Mouse (Mus musculus): Measurements from ENCODE around the gene Gm867. TPM values are rescaled to one million over a fixed set of nuclear protein-coding genes. Genes with fewer than 3 reads are reported as not detected.

Gene Gm867
- total and polyA plus RNA-seq, 2 experiments from 2014 or later: 0.31 TPM; not detected in 1

DNA sequence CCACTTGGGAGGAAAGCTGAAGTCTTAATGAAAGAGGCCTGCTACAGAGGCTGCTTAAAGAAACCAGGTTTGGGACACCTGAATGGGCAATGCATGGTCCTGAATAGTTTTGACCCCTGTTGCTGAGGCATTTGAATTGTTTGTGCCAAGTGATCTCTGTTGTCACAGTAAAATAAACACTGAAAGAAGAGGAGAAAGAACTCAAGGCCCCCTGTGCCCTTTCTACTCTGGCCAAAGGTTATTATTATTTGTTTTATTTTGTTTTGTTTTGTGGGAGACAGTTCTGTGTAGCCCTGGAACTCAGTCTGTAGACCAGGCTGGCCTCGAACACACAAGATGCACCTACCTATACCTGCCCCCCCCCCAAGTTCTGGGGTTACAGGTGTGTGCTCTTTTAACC lies 5.5 kb downstream of the Gm867 start:
- TF ChIP-seq CTCF (IDR thresholded peaks at IDR 0.05; ENCODE audit: low read depth): no peak
- TF ChIP-seq EP300 (IDR thresholded peaks at IDR 0.05; ENCODE audit: low read depth): no peak
- DNase-seq (ENCODE audit: low spot score) (no peak), ATAC-seq (ENCODE audit: insufficient read depth, low read depth) (no peak)
- Histone ChIP-seq H3K4me1 (ENCODE audit: control insufficient read depth, insufficient read depth) (peaks cover 31% of the 10 kb centered on the region), H3K9me3 (replicated peaks; ENCODE audit: control insufficient read depth, low read length) (no peaks in the 10 kb centered on the region), H3K27ac (ENCODE audit: low read depth) (peak overlapping the region; percentile 91; the same call in 1 of the 2 replicates), H3K4me2 (ENCODE audit: low read depth, low read length) (peak overlapping the region; percentile 59), H3K4me3 (ENCODE audit: low read depth, low read length) (no peak overlapping the region), H3K36me3 (replicated peaks; ENCODE audit: control insufficient read depth, insufficient read depth, low read length) (no peaks in the 10 kb centered on the region), H3K27me3 (ENCODE audit: control insufficient read depth, insufficient read depth, low read length) (no peaks in the 10 kb centered on the region; the same call in 1 of the 2 replicates), H3K9ac (replicated peaks; ENCODE audit: low read depth, low read length) (peak overlapping the region; percentile 78; the same call in 1 of the 2 replicates)
- WGBS: 77% methylated on average over 1 of the region's 1 CpGs

- Histone ChIP-seq H3K27ac (ENCODE audit: low read depth) (peak within 1 kb of the TSS; percentile 76), H3K27me3 (ENCODE audit: control insufficient read depth, insufficient read depth, low read length) (no peaks in the 10 kb centered on the region; the same call in 1 of the 2 replicates), H3K36me3 (replicated peaks; ENCODE audit: control insufficient read depth, insufficient read depth, low read length) (0 out of 2 replicates have a peak, but pooled peaks cover 3% of the 10 kb centered on the region), H3K4me2 (ENCODE audit: low read depth, low read length) (peak within 1 kb of the TSS; percentile 98), H3K4me3 (ENCODE audit: low read depth, low read length) (peak within 1 kb of the TSS; percentile 60), H3K9me3 (replicated peaks; ENCODE audit: control insufficient read depth, low read length) (no peaks in the 10 kb centered on the region), H3K4me1 (ENCODE audit: control insufficient read depth, insufficient read depth) (peaks cover 28% of the 10 kb centered on the region), H3K9ac (replicated peaks; ENCODE audit: low read depth, low read length) (peak within 1 kb of the TSS; percentile 77)
- ATAC-seq (ENCODE audit: insufficient read depth, low read depth): no peak
- no peak for DNase-seq (ENCODE audit: low spot score)
- WGBS: 50% methylated on average over 6 of the region's 6 CpGs
- TF ChIP-seq EP300 (IDR thresholded peaks at IDR 0.05; ENCODE audit: low read depth) (no peak), CTCF (IDR thresholded peaks at IDR 0.05; ENCODE audit: low read depth) (no peak)
Measured at GRCm38 (mm10) chr10:75932891-75933290, 7.6 kb downstream of the Gm867 start, which contains the start of gene Chchd10. TSS of gene Chchd10 (plus strand) at chr10:75933130.

- ATAC-seq (ENCODE audit: insufficient read depth, low read depth) (peak; percentile 57), DNase-seq (ENCODE audit: low spot score) (peak; percentile 48)
- Histone ChIP-seq H3K4me1 (ENCODE audit: control insufficient read depth, insufficient read depth) (peaks cover 28% of the 10 kb centered on the region), H3K9ac (replicated peaks; ENCODE audit: low read depth, low read length) (peak overlapping the region; percentile 77), H3K4me2 (ENCODE audit: low read depth, low read length) (peak overlapping the region; percentile 98), H3K36me3 (replicated peaks; ENCODE audit: control insufficient read depth, insufficient read depth, low read length) (peaks cover 10% of the 10 kb centered on the region; the same call in 1 of the 2 replicates), H3K9me3 (replicated peaks; ENCODE audit: control insufficient read depth, low read length) (no peaks in the 10 kb centered on the region), H3K27ac (ENCODE audit: low read depth) (peak overlapping the region; percentile 76), H3K27me3 (ENCODE audit: control insufficient read depth, insufficient read depth, low read length) (no peaks in the 10 kb centered on the region; the same call in 1 of the 2 replicates), H3K4me3 (ENCODE audit: low read depth, low read length) (peak overlapping the region; percentile 60)
- WGBS: under 1% methylated on average over 44 of the region's 44 CpGs
- TF ChIP-seq EP300 (IDR thresholded peaks at IDR 0.05; ENCODE audit: low read depth) (no peak), CTCF (IDR thresholded peaks at IDR 0.05; ENCODE audit: low read depth) (no peak)
Measured at GRCm38 (mm10) chr10:75932081-75932678, 8.3 kb downstream of the Gm867 start.

GRCm38 (mm10) chr10:75931311-75931710 lies 9.2 kb downstream of the Gm867 start:
- Histone ChIP-seq H3K9ac (replicated peaks; ENCODE audit: low read depth, low read length) (no peak overlapping the region), H3K4me1 (ENCODE audit: control insufficient read depth, insufficient read depth) (peaks cover 28% of the 10 kb centered on the region), H3K4me2 (ENCODE audit: low read depth, low read length) (peak overlapping the region; percentile 98; the same call in 1 of the 2 replicates), H3K27me3 (ENCODE audit: control insufficient read depth, insufficient read depth, low read length) (no peaks in the 10 kb centered on the region; the same call in 1 of the 2 replicates), H3K27ac (ENCODE audit: low read depth) (no peak overlapping the region), H3K4me3 (ENCODE audit: low read depth, low read length) (peak overlapping the region; percentile 60; the same call in 1 of the 2 replicates), H3K36me3 (replicated peaks; ENCODE audit: control insufficient read depth, insufficient read depth, low read length) (peaks cover 17% of the 10 kb centered on the region; the same call in 1 of the 2 replicates), H3K9me3 (replicated peaks; ENCODE audit: control insufficient read depth, low read length) (no peaks in the 10 kb centered on the region)
- TF ChIP-seq EP300 (IDR thresholded peaks at IDR 0.05; ENCODE audit: low read depth) (no peak), CTCF (IDR thresholded peaks at IDR 0.05; ENCODE audit: low read depth) (no peak)
- no peak for DNase-seq (ENCODE audit: low spot score)
- WGBS: 47% methylated on average over 7 of the region's 7 CpGs
- ATAC-seq (ENCODE audit: insufficient read depth, low read depth): no peak

DNA sequence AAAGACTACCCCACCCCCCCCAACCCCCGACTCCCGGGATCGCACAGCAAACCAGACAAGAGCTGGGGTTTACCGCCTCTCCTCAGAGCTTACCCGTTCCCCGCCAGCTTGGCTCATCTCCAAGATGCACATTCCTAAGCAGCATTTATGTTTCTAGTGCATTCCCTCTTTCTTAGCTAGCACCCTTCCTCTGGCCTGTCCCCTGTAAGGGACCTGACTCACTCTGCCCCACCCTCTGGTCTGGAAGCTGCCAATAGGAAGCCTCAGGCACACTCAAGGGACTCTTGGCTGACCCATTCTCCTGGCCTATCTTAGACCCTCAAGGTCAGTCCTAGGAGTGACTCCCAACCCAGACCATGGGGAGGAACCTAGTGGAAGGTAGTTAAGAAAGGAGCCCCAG lies 10.2 kb downstream of the Gm867 start:
- TF ChIP-seq CTCF (IDR thresholded peaks at IDR 0.05; ENCODE audit: low read depth) (no peak), EP300 (IDR thresholded peaks at IDR 0.05; ENCODE audit: low read depth) (no peak)
- Histone ChIP-seq H3K36me3 (replicated peaks; ENCODE audit: control insufficient read depth, insufficient read depth, low read length) (peaks cover 25% of the 10 kb centered on the region), H3K4me1 (ENCODE audit: control insufficient read depth, insufficient read depth) (peaks cover 28% of the 10 kb centered on the region), H3K27me3 (ENCODE audit: control insufficient read depth, insufficient read depth, low read length) (no peaks in the 10 kb centered on the region; the same call in 1 of the 2 replicates), H3K9me3 (replicated peaks; ENCODE audit: control insufficient read depth, low read length) (no peaks in the 10 kb centered on the region), H3K9ac (replicated peaks; ENCODE audit: low read depth, low read length) (no peak overlapping the region), H3K4me2 (ENCODE audit: low read depth, low read length) (peak overlapping the region; percentile 8; the same call in 1 of the 2 replicates), H3K27ac (ENCODE audit: low read depth) (no peak overlapping the region), H3K4me3 (ENCODE audit: low read depth, low read length) (no peak overlapping the region)
- DNase-seq (ENCODE audit: low spot score) (peak; percentile 27), ATAC-seq (ENCODE audit: insufficient read depth, low read depth) (no peak)
- WGBS: 21% methylated on average over 6 of the region's 6 CpGs
